Mouse (Mus musculus) layer of hippocampus, postnatal 14 days (tissue): ENCODE measurements around the gene Cntn6. TPM values are rescaled to one million over a fixed set of nuclear protein-coding genes. Genes with fewer than 3 reads are reported as not detected.
A peak's percentile ranks its signal among the peaks of the same experiment; 100 is the strongest.

ENCODE experiments used
- DNase-seq, 2 experiments: peaks; one replicate each; pipeline ENCODE4 v3.0.0; 2021 to 2022; ENCODE audit warnings: low spot score in 2 of 2, mixed read lengths in 1 of 2
- total RNA-seq, 2 experiments: library from RNA; stranded (reverse); gene quantifications; 2 replicates each; pipeline ENCODE4 v1.2.3; 2021

Gene Cntn6
- total RNA-seq, 2 experiments from 2014 or later = 6.6 to 12.0 TPM

GRCm38 (mm10) chr6:104738999-104739398 lies 246.4 kb downstream of the Cntn6 start:
- no peak for DNase-seq

GRCm38 (mm10) chr6:104758125-104758524 lies 265.5 kb downstream of the Cntn6 start:
- no peak for DNase-seq

- DNase-seq = peak in 1 of 2 experiments; percentile 14
Measured at GRCm38 (mm10) chr6:104761226-104761625, 268.6 kb downstream of the Cntn6 start.

GRCm38 (mm10) chr6:104783891-104784290 lies 291.3 kb downstream of the Cntn6 start:
- no peak for DNase-seq

- no peak for DNase-seq
Measured at GRCm38 (mm10) chr6:104787502-104787901, 294.9 kb downstream of the Cntn6 start.

GRCm38 (mm10) chr6:104808526-104808925 lies 315.9 kb downstream of the Cntn6 start:
- DNase-seq = peak in 1 of 2 experiments; percentile 40

- DNase-seq = no peak
Measured at GRCm38 (mm10) chr6:104815610-104816009, 323.0 kb downstream of the Cntn6 start.

- no peak for DNase-seq
Measured at GRCm38 (mm10) chr6:104879711-104880110, 387.1 kb downstream of the Cntn6 start.

GRCm38 (mm10) chr6:104884021-104884420 lies 391.4 kb downstream of the Cntn6 start:
- DNase-seq = no peak

- DNase-seq = no peak
Measured at GRCm38 (mm10) chr6:104885829-104886228, 393.2 kb downstream of the Cntn6 start.

GRCm38 (mm10) chr6:104891071-104891470 lies 398.5 kb downstream of the Cntn6 start:
- peak in 1 of 2 experiments; percentile 61 for DNase-seq
